Comparison of ENCODE assay signal across 17 mouse cellular contexts in genomic region chr13:99363866-99364265, GRCm38 (mm10). TPM values are rescaled to one million over a fixed set of nuclear protein-coding genes. Genes with fewer than 3 reads are reported as not detected.
DNase-seq lines count a peak whose midpoint lies in the region; ATAC-seq and TF ChIP-seq lines count a peak whose summit lies in the region.
"Had no signal": no experiment of that assay in that cellular context is flagged by ENCODE, and none has a peak within 500 bp of the region (broad histone marks: within the 10 kb centered on the region; RNA-seq: fewer than 3 reads in every experiment).

No protein-coding gene starts in this region.

- no peak for TF ChIP-seq CTCF in stomach, postnatal 0 days (IDR thresholded peaks at IDR 0.05; ENCODE audit: low read depth)
- no peak for TF ChIP-seq CTCF in layer of hippocampus, adult 2 months (conservative IDR thresholded peaks at IDR 0.05)

- no peak for TF ChIP-seq POLR2A in myocyte (IDR thresholded peaks at IDR 0.05; ENCODE audit: insufficient read length, low read depth)

- H3K4me2 ChIP-seq in heart, embryonic 13.5 days = no peak overlapping the region
- H3K4me2 ChIP-seq in stomach, embryonic 15.5 days = no peak overlapping the region
- H3K4me2 ChIP-seq in stomach, postnatal 0 days (replicated peaks; ENCODE audit: low read depth) = no peak overlapping the region
- H3K4me2 ChIP-seq in myocyte (ENCODE audit: low read depth) = no peak overlapping the region
- H3K4me2 ChIP-seq: limb, embryonic 15.5 days had no signal

- intact Hi-C loops in heart, postnatal 25 days (cut with DNase I) = no loop called here

- no peaks in the 10 kb centered on the region for H3K27me3 ChIP-seq in heart, embryonic 13.5 days (replicated peaks)
- H3K27me3 ChIP-seq in stomach, embryonic 15.5 days (replicated peaks) = no peaks in the 10 kb centered on the region
- no peaks in the 10 kb centered on the region for H3K27me3 ChIP-seq in stomach, postnatal 0 days (ENCODE audit: control insufficient read depth, insufficient read depth, low read length)
- no peaks in the 10 kb centered on the region for H3K27me3 ChIP-seq in myocyte (ENCODE audit: control insufficient read depth, insufficient read depth, insufficient read length)
- H3K27me3 ChIP-seq: limb, embryonic 15.5 days; megakaryocyte, embryonic 14.5 days had no signal

- DNase-seq in heart, postnatal 25 days (ENCODE audit: low spot score) = no peak
- no peak for DNase-seq in stomach, postnatal 0 days (ENCODE audit: low spot score)
- peak; percentile 69 to 78 for DNase-seq in layer of hippocampus, adult 2 months (ENCODE audit: low spot score in 2 of 2)
- no peak for DNase-seq in urinary bladder, postnatal 25 days (ENCODE audit: low spot score)
- no peak for DNase-seq in Muller cell, postnatal 12 days (ENCODE audit: inconsistent ontology term)
- DNase-seq: gastrocnemius, postnatal 36 days; heart, postnatal 10 days; kidney, adult 18-20 months; kidney, postnatal 14 days; lung, postnatal 10 days; thymus, postnatal 4 days had no signal

- peaks cover 73% of the 10 kb centered on the region for H3K36me3 ChIP-seq in heart, embryonic 13.5 days
- peaks cover 18% of the 10 kb centered on the region; the same call in 1 of the 2 replicates for H3K36me3 ChIP-seq in stomach, embryonic 15.5 days
- peaks cover 12% of the 10 kb centered on the region; the same call in 1 of the 2 replicates for H3K36me3 ChIP-seq in stomach, postnatal 0 days (ENCODE audit: control insufficient read depth, insufficient read depth, low read length)
- peaks cover 9% of the 10 kb centered on the region for H3K36me3 ChIP-seq in myocyte (ENCODE audit: control insufficient read depth, insufficient read depth)

- H3K4me1 ChIP-seq in heart, embryonic 13.5 days = peaks cover 34% of the 10 kb centered on the region
- H3K4me1 ChIP-seq in stomach, embryonic 15.5 days = no peaks in the 10 kb centered on the region
- H3K4me1 ChIP-seq in stomach, postnatal 0 days (replicated peaks; ENCODE audit: control insufficient read depth, insufficient read depth) = no peaks in the 10 kb centered on the region
- H3K4me1 ChIP-seq: forebrain, embryonic 10.5 days; limb, embryonic 15.5 days had no signal

- peak overlapping the region; percentile 24; the same call in 1 of the 2 replicates for H3K27ac ChIP-seq in heart, embryonic 13.5 days (replicated peaks)
- H3K27ac ChIP-seq in stomach, embryonic 15.5 days = 0 out of 2 replicates have a peak overlapping the region, but pooled peaks have one; percentile 21
- no peak overlapping the region for H3K27ac ChIP-seq in stomach, postnatal 0 days (replicated peaks)
- H3K27ac ChIP-seq in layer of hippocampus, adult 2 months = peak overlapping the region; percentile 75
- H3K27ac ChIP-seq: forebrain, embryonic 10.5 days; limb, embryonic 15.5 days had no signal

- no peak overlapping the region; the same call in 1 of the 2 replicates for H3K9ac ChIP-seq in heart, embryonic 13.5 days
- no peak overlapping the region for H3K9ac ChIP-seq in stomach, embryonic 15.5 days
- no peak overlapping the region for H3K9ac ChIP-seq in stomach, postnatal 0 days (ENCODE audit: low read length)
- H3K9ac ChIP-seq: limb, embryonic 15.5 days had no signal

- no peak overlapping the region for H3ac ChIP-seq in myocyte (ENCODE audit: control insufficient read depth, insufficient read length)

- no peak overlapping the region for H3K4me3 ChIP-seq in heart, embryonic 13.5 days
- no peak overlapping the region for H3K4me3 ChIP-seq in stomach, embryonic 15.5 days (replicated peaks)
- H3K4me3 ChIP-seq in stomach, postnatal 0 days (ENCODE audit: low read depth, low read length) = no peak overlapping the region
- H3K4me3 ChIP-seq in layer of hippocampus, adult 2 months = no peak overlapping the region
- no peak overlapping the region for H3K4me3 ChIP-seq in myocyte
- H3K4me3 ChIP-seq: forebrain, embryonic 10.5 days; limb, embryonic 15.5 days; megakaryocyte, embryonic 14.5 days had no signal

- H3K9me3 ChIP-seq in heart, embryonic 13.5 days = no peaks in the 10 kb centered on the region
- H3K9me3 ChIP-seq in stomach, embryonic 15.5 days = no peaks in the 10 kb centered on the region
- no peaks in the 10 kb centered on the region for H3K9me3 ChIP-seq in stomach, postnatal 0 days (ENCODE audit: control insufficient read depth, low read length)
- H3K9me3 ChIP-seq: forebrain, embryonic 10.5 days; limb, embryonic 15.5 days; megakaryocyte, embryonic 14.5 days had no signal

- WGBS in heart, embryonic 13.5 days = 39% methylated on average over 4 of the region's 4 CpGs
- WGBS in stomach, embryonic 15.5 days = 69% methylated on average over 4 of the region's 4 CpGs
- 60% methylated on average over 4 of the region's 4 CpGs for WGBS in stomach, postnatal 0 days

- no peak for TF ChIP-seq EP300 in stomach, postnatal 0 days (optimal IDR thresholded peaks at IDR 0.05)

- no peak for ATAC-seq in heart, embryonic 13.5 days (ENCODE audit: extremely low read depth, insufficient number of reproducible peaks, low FRiP score, low TSS enrichment)
- ATAC-seq in stomach, embryonic 15.5 days (ENCODE audit: insufficient read depth, low FRiP score, low read depth) = no peak
- ATAC-seq in stomach, postnatal 0 days (ENCODE audit: low FRiP score, low TSS enrichment) = no peak

- H3K79me2 ChIP-seq in myocyte (ENCODE audit: control insufficient read depth, insufficient read depth) = no peaks in the 10 kb centered on the region

TF ChIP-seq in myocyte, 11 proteins besides CTCF, POLR2A, EP300 and RAD21:
- TF ChIP-seq TCF3 (IDR thresholded peaks at IDR 0.05; ENCODE audit: insufficient read length, low read depth) (no peak), MYOG (IDR thresholded peaks at IDR 0.05; ENCODE audit: control insufficient read depth in 1 of 3, insufficient read depth in 1 of 3, insufficient read length in 2 of 3, low read depth in 2 of 3) (peak in 2 of 3 experiments; percentile 8 to 46), USF1 (IDR thresholded peaks at IDR 0.05; ENCODE audit: low read depth) (no peak), REST (IDR thresholded peaks at IDR 0.05; ENCODE audit: insufficient read depth, insufficient read length) (no peak), MAX (IDR thresholded peaks at IDR 0.05; ENCODE audit: low read depth) (no peak), CEBPB (IDR thresholded peaks at IDR 0.05; ENCODE audit: insufficient read depth, poor library complexity, severe bottlenecking) (no peak), POLR2AphosphoS2 (IDR thresholded peaks at IDR 0.05; ENCODE audit: insufficient read length, low read depth) (no peak), TCF12 (IDR thresholded peaks at IDR 0.05; ENCODE audit: insufficient read depth, poor library complexity, severe bottlenecking) (no peak), MYOD1 (IDR thresholded peaks at IDR 0.05; ENCODE audit: control insufficient read depth in 1 of 3, insufficient read length in 2 of 3, low read depth in 2 of 3) (peak in 1 of 3 experiments; percentile 30)

RNA-seq across cellular contexts. Expression of gene Mrps27, which starts 19.3 kb away (rescaled TPM):
- polyA plus RNA-seq in heart, embryonic 13.5 days (2015; fragmentation: Nextera tagmentation; extraction: Ambion mirVana) = 69.5 and 74.7 TPM in 2 replicates
- 10 to 100 TPM; 49.1 to 49.8 TPM for total RNA-seq in heart, postnatal 25 days (2021)
- 56.7 and 63.2 TPM in 2 replicates for polyA plus RNA-seq in stomach, embryonic 15.5 days (2015; fragmentation: Nextera tagmentation; extraction: Ambion mirVana)
- 29.9 and 30.8 TPM in 2 replicates for polyA plus RNA-seq in stomach, postnatal 0 days (2015; fragmentation: Nextera tagmentation; extraction: Ambion mirVana)
- total RNA-seq in layer of hippocampus, adult 2 months (2021) = 10 to 100 TPM; 23.2 to 26.3 TPM
- 34.2 TPM for polyA plus RNA-seq in myocyte (2012; fragmentation: generic; extraction: Trizol)

RNA-seq across cellular contexts. Expression of gene Ptcd2, which starts 19.4 kb away (rescaled TPM):
- polyA plus RNA-seq in heart, embryonic 13.5 days (2015; fragmentation: Nextera tagmentation; extraction: Ambion mirVana) = 55.3 and 57.8 TPM in 2 replicates
- 10 to 100 TPM; 49.9 to 51.6 TPM for total RNA-seq in heart, postnatal 25 days (2021)
- polyA plus RNA-seq in stomach, embryonic 15.5 days (2015; fragmentation: Nextera tagmentation; extraction: Ambion mirVana) = 42.3 and 49.4 TPM in 2 replicates
- polyA plus RNA-seq in stomach, postnatal 0 days (2015; fragmentation: Nextera tagmentation; extraction: Ambion mirVana) = 30.1 and 31.0 TPM in 2 replicates
- total RNA-seq in layer of hippocampus, adult 2 months (2021) = 10 to 100 TPM; 28.8 to 30.5 TPM
- polyA plus RNA-seq in myocyte (2012; fragmentation: generic; extraction: Trizol) = 25.1 TPM

Comparison
In these comparisons a context has a peak if more than half of its experiments do, and no peak if none do; other contexts are left out.
1. DNase-seq: peak in layer of hippocampus, adult 2 months (2 of 2); none in heart, postnatal 25 days (single experiment), stomach, postnatal 0 days (single experiment), urinary bladder, postnatal 25 days (single experiment) and Muller cell, postnatal 12 days (single experiment).